Mouse (Mus musculus) liver, adult 2 months (tissue): Measurements from ENCODE around the gene Poldip3.

ENCODE experiments used
- CTCF ChIP-seq: fragments of 200-500 bp; IDR thresholded peaks from 2 replicates; pipeline ENCODE4 v1.5.1; 2011; ENCODE audit warnings: low read depth, low read length, control low read depth
- POLR2A ChIP-seq: fragments of 200-500 bp; IDR thresholded peaks from 2 replicates; pipeline ENCODE4 v1.6.1; 2011; ENCODE audit warnings: low read length, control low read depth; ENCODE audit not compliant: insufficient read depth; ENCODE audit errors: extremely low read depth

DNA sequence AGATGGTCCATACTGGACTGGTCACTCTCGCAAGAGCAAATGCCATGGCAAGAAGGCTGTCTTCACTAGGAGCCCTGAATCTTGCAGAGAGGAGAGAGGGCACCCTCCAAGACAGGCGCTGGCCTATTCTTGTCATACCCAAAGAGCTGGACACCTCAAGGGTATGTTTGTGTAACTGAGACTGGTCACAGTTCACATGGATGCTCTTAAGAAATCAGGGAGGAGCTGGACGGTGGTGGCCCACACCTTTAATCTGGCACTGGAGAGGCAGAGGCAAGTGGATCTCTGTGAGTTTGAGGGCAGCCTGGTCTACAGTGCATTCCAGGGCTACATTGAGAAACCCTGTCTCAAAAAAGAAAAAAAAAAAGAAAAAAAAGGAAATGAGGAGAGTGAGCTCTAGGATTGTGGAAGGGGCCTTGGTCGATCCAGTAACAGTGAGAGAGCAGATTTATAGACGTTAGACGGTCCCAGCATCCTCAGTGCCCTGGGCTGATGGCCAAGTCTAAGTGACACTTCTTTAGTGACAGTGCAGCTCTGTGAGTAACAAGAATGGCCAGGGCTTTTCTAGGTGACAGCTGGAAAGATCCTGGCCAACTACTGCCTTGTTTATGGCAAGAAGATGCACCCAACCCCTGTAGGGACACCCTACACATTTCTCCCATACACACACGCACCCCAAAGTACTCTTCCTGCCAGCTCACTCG is 21.9 kb upstream of the Poldip3 start:
- no peak for TF ChIP-seq POLR2A
- no peak for TF ChIP-seq CTCF
